Mouse (Mus musculus): ENCODE measurements at regions not wholly inside any gene's neighbourhood (a gene's known extent, or its start where the extent isn't known, plus 50 kb on each side); places are given as distances from the start of the nearest gene placed in this dataset.

DNA sequence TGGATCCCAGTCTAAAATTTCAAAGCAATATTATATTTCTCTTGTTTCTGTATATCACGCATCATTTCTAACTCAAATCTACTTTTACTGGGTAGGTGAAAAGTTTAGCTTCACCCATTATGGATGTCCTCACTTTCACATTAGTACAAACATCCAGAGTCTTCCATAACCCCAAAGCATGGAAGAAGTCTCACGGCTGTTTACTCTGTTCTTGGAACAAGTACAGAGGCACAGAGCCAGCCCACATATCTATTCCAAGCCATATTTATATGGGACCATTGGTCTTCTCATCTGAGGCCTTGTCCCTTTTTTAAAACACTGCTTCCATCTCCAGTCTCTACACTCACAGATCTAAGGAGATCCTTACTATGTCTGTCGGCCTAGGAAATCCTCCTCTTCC lies 192.8 kb downstream of the Tm2d1 start:
- DNase-seq, result no peak

DNA sequence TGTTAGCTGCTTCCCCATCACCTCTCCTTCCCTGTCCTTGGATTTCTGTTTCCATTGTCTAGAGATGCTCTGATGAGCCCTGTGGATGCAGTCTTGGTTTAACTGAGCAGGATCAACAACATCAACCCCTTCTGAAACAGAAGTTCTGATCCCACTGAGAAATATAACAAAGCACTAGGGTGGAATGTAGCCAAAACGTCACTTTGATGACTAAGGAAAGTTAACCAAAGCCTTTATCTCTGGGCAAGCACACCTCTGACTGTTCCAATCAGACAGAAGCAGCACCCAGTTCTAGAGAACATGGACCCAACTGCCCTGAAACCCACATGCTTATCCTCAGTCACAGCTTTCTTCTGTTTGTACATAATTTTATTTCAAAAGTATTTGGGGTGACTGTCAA lies 193.2 kb downstream of the Tm2d1 start:
- no peak for DNase-seq

DNA sequence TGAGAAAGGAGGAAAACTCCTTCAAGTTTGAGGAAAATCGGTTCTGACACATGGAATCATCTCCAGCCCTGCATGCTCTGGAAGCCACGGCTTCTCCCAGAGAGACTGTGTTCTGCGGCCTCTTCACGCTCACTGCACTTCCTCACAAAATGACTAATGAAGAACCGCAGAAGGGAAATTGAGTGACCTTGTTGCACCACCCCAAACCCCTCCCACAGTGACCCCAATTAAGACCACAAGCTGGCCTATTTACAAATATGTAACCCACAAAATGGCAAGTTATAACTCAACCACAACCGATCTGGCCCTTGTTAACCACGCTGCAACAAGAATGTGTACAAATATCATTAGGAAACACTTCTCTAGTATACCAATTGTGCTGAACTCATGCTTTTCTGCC lies 194.2 kb downstream of the Tm2d1 start:
- no peak for DNase-seq

DNA sequence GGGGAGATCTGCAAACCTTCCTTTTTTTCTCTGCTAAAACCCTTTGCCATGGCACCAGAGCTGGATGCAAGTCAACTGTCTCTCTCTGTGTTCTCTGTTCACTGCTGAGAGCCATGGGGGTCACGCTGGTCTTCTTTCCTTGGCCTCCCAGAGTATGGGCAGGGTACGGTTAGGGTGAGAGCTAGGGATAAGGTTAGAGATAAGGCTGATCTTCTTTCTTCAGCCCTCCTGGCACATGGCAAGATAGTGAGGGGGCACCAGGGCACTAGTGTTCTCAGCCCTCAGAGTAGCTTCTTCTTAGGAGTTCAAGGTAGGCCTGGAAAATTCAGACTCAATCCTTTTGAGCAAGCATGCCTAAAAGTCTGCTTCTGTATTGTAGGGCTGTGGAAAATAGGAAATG lies 196.1 kb downstream of the Tm2d1 start:
- DNase-seq, result no peak

DNA sequence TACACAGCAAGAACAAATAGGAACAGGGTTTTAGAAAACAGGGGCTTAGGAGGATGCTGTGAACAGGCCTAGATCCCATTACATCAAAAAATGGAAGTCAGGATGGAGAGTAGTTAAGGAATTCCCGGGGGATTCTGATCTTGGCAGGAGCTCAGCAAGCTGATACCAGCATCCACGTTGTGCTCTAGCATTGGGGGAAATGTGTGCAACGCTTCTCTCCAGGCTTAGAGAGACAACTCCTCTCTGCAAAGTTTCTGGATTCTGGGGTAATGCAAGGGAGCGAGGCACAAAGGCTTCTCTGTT lies 201.1 kb downstream of the Tm2d1 start:
- DNase-seq, result no peak

DNA sequence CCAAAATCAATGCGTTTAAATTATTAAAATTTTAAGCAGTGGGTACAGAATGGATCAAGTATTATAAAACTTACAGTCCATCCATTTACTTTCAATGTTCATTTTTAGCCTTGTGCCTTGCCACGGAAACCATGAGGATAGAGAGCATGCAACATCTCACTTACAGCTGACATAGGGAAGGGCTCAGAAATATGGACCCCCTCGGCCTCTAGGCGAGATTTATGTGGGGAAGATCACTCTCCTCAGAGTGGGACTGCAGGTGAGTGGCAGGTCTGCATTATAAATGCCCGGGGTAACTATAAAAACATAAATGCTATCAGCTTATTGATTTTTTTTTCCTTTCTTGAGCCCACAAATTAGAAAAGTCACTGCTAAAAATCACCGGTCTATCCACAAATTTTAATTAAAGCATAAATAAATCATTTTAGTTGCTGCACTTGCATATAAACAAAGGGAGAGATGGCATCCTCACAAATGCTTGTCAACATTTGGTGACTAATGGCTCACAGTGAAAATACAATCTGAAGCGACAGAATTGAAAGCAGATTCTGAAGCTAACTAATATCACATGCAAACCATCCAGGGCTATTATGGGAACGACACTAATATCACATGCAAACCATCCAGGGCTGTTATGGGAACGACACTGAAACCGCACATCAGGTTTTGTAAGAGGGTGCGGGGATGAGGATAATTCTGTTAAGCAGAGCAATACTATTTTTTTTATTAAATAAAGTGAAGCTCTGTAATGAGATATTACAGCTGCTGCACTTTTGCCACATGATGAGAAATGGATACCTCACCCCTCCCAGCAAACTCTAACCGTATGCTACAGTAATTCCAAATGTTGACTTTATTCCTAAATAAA lies 201.7 kb downstream of the Tm2d1 start:
- no peak for DNase-seq

DNA sequence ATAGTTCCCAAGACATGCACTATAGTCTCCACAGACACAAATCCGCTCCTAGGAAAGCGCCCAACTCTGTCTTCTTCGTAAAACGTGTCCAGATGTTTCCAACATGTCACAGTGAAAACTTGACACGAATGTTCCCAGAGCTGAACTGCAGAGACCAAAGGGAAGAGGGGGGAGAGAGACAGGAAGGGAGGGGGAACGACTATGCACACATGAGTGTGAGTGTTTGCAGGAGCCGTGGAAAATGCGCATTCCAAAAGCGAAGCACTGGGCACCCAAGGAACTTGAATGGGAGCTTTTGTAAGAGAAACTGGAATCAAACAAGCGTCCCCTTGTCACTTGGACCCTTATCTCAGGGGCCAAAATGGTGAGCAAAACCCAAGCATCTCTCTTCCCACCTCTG lies 202.8 kb downstream of the Tm2d1 start:
- DNase-seq, result no peak
